Mouse (Mus musculus): Measurements from ENCODE around the gene Olfr104-ps. TPM values are rescaled to one million over a fixed set of nuclear protein-coding genes. Genes with fewer than 3 reads are reported as not detected.

The Olfr104-ps gene
- not detected in 2 replicates for polyA plus RNA-seq (2015; fragmentation: Nextera tagmentation; extraction: Ambion mirVana)

GRCm38 (mm10) chr17:37359282-37359681 lies at the start of gene Olfr104-ps:
TSS of gene Olfr104-ps (plus strand) at chr17:37359582.
- Histone ChIP-seq H3K9ac (no peak within 1 kb of the TSS), H3K4me1 (no peaks in the 10 kb centered on the region), H3K4me2 (no peak within 1 kb of the TSS), H3K36me3 (no peaks in the 10 kb centered on the region), H3K27me3 (replicated peaks) (no peaks in the 10 kb centered on the region), H3K4me3 (replicated peaks) (no peak within 1 kb of the TSS), H3K27ac (no peak within 1 kb of the TSS), H3K9me3 (no peaks in the 10 kb centered on the region)
- ATAC-seq (ENCODE audit: insufficient read depth, low FRiP score, low read depth), result no peak

GRCm38 (mm10) chr17:37310146-37310699 lies 49.2 kb upstream of the Olfr104-ps start:
- ATAC-seq (ENCODE audit: insufficient read depth, low FRiP score, low read depth), result no peak
- no peak overlapping the region for H3K4me3 ChIP-seq (replicated peaks)
- H3K9me3 ChIP-seq, result no peaks in the 10 kb centered on the region
- 29% methylated on average over 2 of the region's 2 CpGs for WGBS
- no peak overlapping the region for H3K4me2 ChIP-seq
- no peaks in the 10 kb centered on the region for H3K27me3 ChIP-seq (replicated peaks)
- no peak overlapping the region for H3K27ac ChIP-seq
- H3K36me3 ChIP-seq, result no peaks in the 10 kb centered on the region
- H3K9ac ChIP-seq, result no peak overlapping the region
- no peaks in the 10 kb centered on the region for H3K4me1 ChIP-seq

GRCm38 (mm10) chr17:37316954-37317353 lies 42.4 kb upstream of the Olfr104-ps start, which contains the start of gene Olfr102:
TSS of gene Olfr102 (minus strand) at chr17:37317054.
- Histone ChIP-seq H3K27me3 (replicated peaks) (no peaks in the 10 kb centered on the region), H3K9ac (no peak within 1 kb of the TSS), H3K9me3 (no peaks in the 10 kb centered on the region), H3K36me3 (no peaks in the 10 kb centered on the region), H3K4me2 (no peak within 1 kb of the TSS), H3K4me1 (no peaks in the 10 kb centered on the region), H3K27ac (no peak within 1 kb of the TSS), H3K4me3 (replicated peaks) (no peak within 1 kb of the TSS)
- no peak for ATAC-seq (ENCODE audit: insufficient read depth, low FRiP score, low read depth)

GRCm38 (mm10) chr17:37339598-37339997 lies 19.8 kb upstream of the Olfr104-ps start, which contains the start of gene Olfr103:
TSS of gene Olfr103 (minus strand) at chr17:37339698.
- H3K27me3 ChIP-seq (replicated peaks), result no peaks in the 10 kb centered on the region
- no peak for ATAC-seq (ENCODE audit: insufficient read depth, low FRiP score, low read depth)
- no peaks in the 10 kb centered on the region for H3K9me3 ChIP-seq
- no peaks in the 10 kb centered on the region for H3K4me1 ChIP-seq
- H3K4me2 ChIP-seq, result no peak within 1 kb of the TSS
- 72% methylated on average over 2 of the region's 2 CpGs for WGBS
- no peak within 1 kb of the TSS for H3K27ac ChIP-seq
- no peak within 1 kb of the TSS for H3K9ac ChIP-seq
- no peaks in the 10 kb centered on the region for H3K36me3 ChIP-seq
- no peak within 1 kb of the TSS for H3K4me3 ChIP-seq (replicated peaks)

- no peaks in the 10 kb centered on the region for H3K9me3 ChIP-seq
- no peaks in the 10 kb centered on the region for H3K27me3 ChIP-seq (replicated peaks)
- H3K36me3 ChIP-seq, result no peaks in the 10 kb centered on the region
- no peak within 1 kb of the TSS for H3K9ac ChIP-seq
- H3K4me2 ChIP-seq, result no peak within 1 kb of the TSS
- H3K4me3 ChIP-seq (replicated peaks), result no peak within 1 kb of the TSS
- no peak within 1 kb of the TSS for H3K27ac ChIP-seq
- no peak for ATAC-seq (ENCODE audit: insufficient read depth, low FRiP score, low read depth)
- no peaks in the 10 kb centered on the region for H3K4me1 ChIP-seq
Measured at GRCm38 (mm10) chr17:37378733-37379132, 19.4 kb downstream of the Olfr104-ps start, which contains the start of gene Olfr105-ps. TSS of gene Olfr105-ps (plus strand) at chr17:37379033.

GRCm38 (mm10) chr17:37390093-37390492 lies 30.7 kb downstream of the Olfr104-ps start, which contains the start of gene Olfr106-ps:
TSS of gene Olfr106-ps (plus strand) at chr17:37390393.
- no peak for ATAC-seq (ENCODE audit: insufficient read depth, low FRiP score, low read depth)

GRCm38 (mm10) chr17:37398926-37399325 lies 39.5 kb downstream of the Olfr104-ps start, which contains the start of gene Olfr107:
TSS of gene Olfr107 (plus strand) at chr17:37399226.
- Histone ChIP-seq H3K9ac (no peak within 1 kb of the TSS), H3K4me1 (no peaks in the 10 kb centered on the region), H3K9me3 (no peaks in the 10 kb centered on the region), H3K36me3 (no peaks in the 10 kb centered on the region), H3K27me3 (replicated peaks) (no peaks in the 10 kb centered on the region), H3K4me3 (replicated peaks) (no peak within 1 kb of the TSS), H3K4me2 (no peak within 1 kb of the TSS), H3K27ac (no peak within 1 kb of the TSS)
- WGBS, result 72% methylated on average over 3 of the region's 3 CpGs
- ATAC-seq (ENCODE audit: insufficient read depth, low FRiP score, low read depth), result no peak

More at GRCm38 (mm10) chr17:37390093-37390492, 30.7 kb downstream of the Olfr104-ps start, which contains the start of gene Olfr106-ps:
- H3K4me3 ChIP-seq (replicated peaks), result no peak within 1 kb of the TSS
- no peaks in the 10 kb centered on the region for H3K36me3 ChIP-seq
- H3K27me3 ChIP-seq (replicated peaks), result no peaks in the 10 kb centered on the region
- H3K9ac ChIP-seq, result no peak within 1 kb of the TSS
- H3K27ac ChIP-seq, result no peak within 1 kb of the TSS
- 64% methylated on average over 1 of the region's 1 CpGs for WGBS
- no peak within 1 kb of the TSS for H3K4me2 ChIP-seq
- H3K9me3 ChIP-seq, result no peaks in the 10 kb centered on the region
- no peaks in the 10 kb centered on the region for H3K4me1 ChIP-seq

- H3K36me3 ChIP-seq, result no peaks in the 10 kb centered on the region
- no peaks in the 10 kb centered on the region for H3K27me3 ChIP-seq (replicated peaks)
- H3K4me3 ChIP-seq (replicated peaks), result no peak overlapping the region
- no peaks in the 10 kb centered on the region for H3K9me3 ChIP-seq
- H3K4me2 ChIP-seq, result no peak overlapping the region
- H3K27ac ChIP-seq, result no peak overlapping the region
- H3K9ac ChIP-seq, result no peak overlapping the region
- no peak for ATAC-seq (ENCODE audit: insufficient read depth, low FRiP score, low read depth)
- no peaks in the 10 kb centered on the region for H3K4me1 ChIP-seq
Measured at GRCm38 (mm10) chr17:37413380-37413779, 54.0 kb downstream of the Olfr104-ps start.

Other genes starting within 250 kb of the Olfr104-ps start
- not detected in 2 replicates for gene Olfr92, start 239.5 kb upstream of the Olfr104-ps start, polyA plus RNA-seq (2015; fragmentation: Nextera tagmentation; extraction: Ambion mirVana)
- not detected in 2 replicates for gene Olfr93, start 198.1 kb upstream of the Olfr104-ps start, polyA plus RNA-seq (2015; fragmentation: Nextera tagmentation; extraction: Ambion mirVana)
- gene Ubd, start 165.7 kb upstream of the Olfr104-ps start, polyA plus RNA-seq (2015; fragmentation: Nextera tagmentation; extraction: Ambion mirVana), result not detected in 2 replicates
- not detected in 2 replicates for gene Olfr94, start 158.6 kb upstream of the Olfr104-ps start, polyA plus RNA-seq (2015; fragmentation: Nextera tagmentation; extraction: Ambion mirVana)
- not detected in 2 replicates for gene Olfr95, start 146.5 kb upstream of the Olfr104-ps start, polyA plus RNA-seq (2015; fragmentation: Nextera tagmentation; extraction: Ambion mirVana)
- not detected in 2 replicates for gene Olfr96, start 139.4 kb upstream of the Olfr104-ps start, polyA plus RNA-seq (2015; fragmentation: Nextera tagmentation; extraction: Ambion mirVana)
- not detected in 2 replicates for gene Olfr97, start 122.3 kb upstream of the Olfr104-ps start, polyA plus RNA-seq (2015; fragmentation: Nextera tagmentation; extraction: Ambion mirVana)
- gene Olfr98, start 95.8 kb upstream of the Olfr104-ps start, polyA plus RNA-seq (2015; fragmentation: Nextera tagmentation; extraction: Ambion mirVana), result not detected in 2 replicates
- gene H2-M3, start 89.4 kb upstream of the Olfr104-ps start, polyA plus RNA-seq (2015; fragmentation: Nextera tagmentation; extraction: Ambion mirVana), result 4.2 and 4.9 TPM in 2 replicates
- gene Olfr99, start 76.1 kb upstream of the Olfr104-ps start, polyA plus RNA-seq (2015; fragmentation: Nextera tagmentation; extraction: Ambion mirVana), result not detected in 2 replicates
- not detected in 2 replicates for gene Olfr101, start 55.3 kb upstream of the Olfr104-ps start, polyA plus RNA-seq (2015; fragmentation: Nextera tagmentation; extraction: Ambion mirVana)
- not detected in 2 replicates for gene Olfr102, start 42.5 kb upstream of the Olfr104-ps start, polyA plus RNA-seq (2015; fragmentation: Nextera tagmentation; extraction: Ambion mirVana)
- not detected in 2 replicates for gene Olfr103, start 19.9 kb upstream of the Olfr104-ps start, polyA plus RNA-seq (2015; fragmentation: Nextera tagmentation; extraction: Ambion mirVana)
- gene Olfr105-ps, start 19.5 kb downstream of the Olfr104-ps start, polyA plus RNA-seq (2015; fragmentation: Nextera tagmentation; extraction: Ambion mirVana), result not detected in 2 replicates
- not detected in 2 replicates for gene Olfr106-ps, start 30.8 kb downstream of the Olfr104-ps start, polyA plus RNA-seq (2015; fragmentation: Nextera tagmentation; extraction: Ambion mirVana)
- not detected in 2 replicates for gene Olfr107, start 39.6 kb downstream of the Olfr104-ps start, polyA plus RNA-seq (2015; fragmentation: Nextera tagmentation; extraction: Ambion mirVana)
- gene Olfr108, start 85.9 kb downstream of the Olfr104-ps start, polyA plus RNA-seq (2015; fragmentation: Nextera tagmentation; extraction: Ambion mirVana), result not detected in 2 replicates
- not detected in 2 replicates for gene Olfr109, start 99.3 kb downstream of the Olfr104-ps start, polyA plus RNA-seq (2015; fragmentation: Nextera tagmentation; extraction: Ambion mirVana)
- gene H2-M2, start 124.0 kb downstream of the Olfr104-ps start, polyA plus RNA-seq (2015; fragmentation: Nextera tagmentation; extraction: Ambion mirVana), result not detected in 2 replicates
- not detected in 2 replicates for gene Olfr110, start 132.9 kb downstream of the Olfr104-ps start, polyA plus RNA-seq (2015; fragmentation: Nextera tagmentation; extraction: Ambion mirVana)
- not detected in 2 replicates for gene Olfr111, start 148.4 kb downstream of the Olfr104-ps start, polyA plus RNA-seq (2015; fragmentation: Nextera tagmentation; extraction: Ambion mirVana)
- gene Olfr112, start 209.9 kb downstream of the Olfr104-ps start, polyA plus RNA-seq (2015; fragmentation: Nextera tagmentation; extraction: Ambion mirVana), result not detected in 2 replicates
- not detected in 2 replicates for gene Olfr113, start 218.1 kb downstream of the Olfr104-ps start, polyA plus RNA-seq (2015; fragmentation: Nextera tagmentation; extraction: Ambion mirVana)
- gene Olfr114, start 233.2 kb downstream of the Olfr104-ps start, polyA plus RNA-seq (2015; fragmentation: Nextera tagmentation; extraction: Ambion mirVana), result not detected in 2 replicates